Mouse (Mus musculus): ENCODE data around the gene Afmid.
"Not testable (repeated sequence)": the region's sequence is repeated elsewhere in the genome, so short reads cannot be mapped to it uniquely, and the experiment has no call there.

Afmid gene

DNA sequence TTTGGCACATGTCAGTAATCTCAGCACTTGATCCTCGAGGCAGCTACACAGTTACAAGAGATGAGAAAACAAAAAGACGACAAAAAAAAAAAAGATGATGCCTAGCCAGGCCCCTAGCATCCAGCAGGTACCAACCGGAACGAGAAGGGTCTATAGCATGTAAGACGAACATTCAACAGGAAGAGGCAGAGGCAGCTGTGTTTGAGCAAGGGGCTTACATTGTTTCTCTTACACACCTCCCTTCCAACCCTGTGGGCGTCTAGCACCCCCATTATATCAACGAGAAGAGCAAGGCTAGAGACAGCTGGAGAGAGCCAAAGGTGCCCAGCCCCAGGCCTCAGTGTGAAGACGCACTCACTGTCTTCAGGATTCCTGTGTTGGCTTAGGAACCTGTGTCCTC lies 1.2 kb downstream of the Afmid start:
- DNase-seq = no peak

GRCm38 (mm10) chr11:117827386-117827785 lies 1.7 kb downstream of the Afmid start:
- DNase-seq = no peak

GRCm38 (mm10) chr11:117828149-117828887 lies 2.6 kb downstream of the Afmid start:
- peak in 1 of 2 experiments; percentile 50 for DNase-seq

DNA sequence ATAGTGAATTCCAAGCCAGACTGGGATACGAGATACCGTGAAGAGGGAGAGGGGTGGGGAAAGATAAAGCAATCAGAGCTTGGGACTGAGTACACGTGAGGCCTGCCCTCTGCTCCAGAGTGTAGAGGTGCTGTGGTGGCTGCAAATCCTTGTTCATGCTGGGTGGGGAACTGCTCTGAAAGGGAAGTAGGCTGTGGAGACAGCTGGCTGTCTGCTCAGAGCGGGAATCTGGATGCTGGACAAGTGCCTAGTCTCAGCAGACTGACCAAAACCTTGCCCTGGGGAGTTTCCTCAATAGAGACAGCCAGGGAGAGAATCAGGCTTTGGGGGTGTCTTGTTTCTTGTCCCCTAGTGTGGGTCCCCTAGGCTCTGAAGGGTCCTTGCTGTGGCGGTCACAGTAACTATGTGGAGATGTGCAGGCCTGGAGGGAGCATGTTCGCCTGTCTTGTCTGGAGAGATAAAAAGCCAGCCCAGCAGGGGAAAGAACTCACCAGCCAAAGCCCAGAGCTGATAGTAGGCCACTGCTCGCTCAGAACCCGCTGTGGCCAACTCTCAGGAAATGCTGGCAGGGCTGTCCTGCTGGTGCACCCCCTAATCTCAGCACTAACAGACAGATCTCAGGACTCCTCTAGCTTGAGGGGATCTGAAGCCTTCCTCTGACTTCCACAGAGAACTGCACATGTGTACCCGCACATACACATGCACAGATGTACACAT lies 3.3 kb downstream of the Afmid start:
- DNase-seq = no peak

GRCm38 (mm10) chr11:117829671-117830215 lies 4.0 kb downstream of the Afmid start:
- DNase-seq = no peak

DNA sequence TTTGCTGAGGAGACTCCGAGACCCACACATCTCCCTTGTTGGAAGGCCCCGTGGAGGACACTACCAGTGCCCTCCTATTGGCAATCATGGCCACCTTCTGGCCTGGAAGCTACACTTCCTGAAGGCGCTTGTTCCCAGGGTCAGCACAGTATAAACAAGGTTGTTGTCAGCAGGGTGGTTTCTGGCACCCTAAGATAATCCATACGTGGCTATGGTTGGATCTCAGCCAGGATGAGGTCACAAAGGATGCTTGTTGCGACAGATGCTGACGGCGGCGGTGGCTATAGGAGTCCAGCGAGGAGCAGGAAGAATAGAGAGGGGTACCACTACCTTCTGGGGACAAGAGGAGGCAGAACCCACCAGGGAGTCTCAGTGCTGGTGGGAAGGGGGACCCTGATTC lies 4.7 kb downstream of the Afmid start:
- no peak for DNase-seq

- DNase-seq = peak; percentile 84 to 88
Observed at GRCm38 (mm10) chr11:117832086-117832969, 6.6 kb downstream of the Afmid start.

- not testable (repeated sequence) for DNase-seq
Observed at GRCm38 (mm10) chr11:117833509-117833908, 7.8 kb downstream of the Afmid start.

GRCm38 (mm10) chr11:117834086-117834485 lies 8.4 kb downstream of the Afmid start:
- no peak for DNase-seq

- DNase-seq = no peak
Observed at GRCm38 (mm10) chr11:117836306-117836705, 10.6 kb downstream of the Afmid start.

GRCm38 (mm10) chr11:117838572-117838971 lies 12.8 kb downstream of the Afmid start:
- DNase-seq = no peak

GRCm38 (mm10) chr11:117839021-117839420 lies 13.3 kb downstream of the Afmid start:
- DNase-seq = no peak

GRCm38 (mm10) chr11:117840910-117841309 lies 15.2 kb downstream of the Afmid start:
- DNase-seq = no peak

- no peak for DNase-seq
Observed at GRCm38 (mm10) chr11:117843434-117843833, 17.7 kb downstream of the Afmid start.

GRCm38 (mm10) chr11:117844997-117845396 lies 19.3 kb downstream of the Afmid start:
- DNase-seq = no peak

GRCm38 (mm10) chr11:117845651-117846050 lies 19.9 kb downstream of the Afmid start:
- no peak for DNase-seq

DNA sequence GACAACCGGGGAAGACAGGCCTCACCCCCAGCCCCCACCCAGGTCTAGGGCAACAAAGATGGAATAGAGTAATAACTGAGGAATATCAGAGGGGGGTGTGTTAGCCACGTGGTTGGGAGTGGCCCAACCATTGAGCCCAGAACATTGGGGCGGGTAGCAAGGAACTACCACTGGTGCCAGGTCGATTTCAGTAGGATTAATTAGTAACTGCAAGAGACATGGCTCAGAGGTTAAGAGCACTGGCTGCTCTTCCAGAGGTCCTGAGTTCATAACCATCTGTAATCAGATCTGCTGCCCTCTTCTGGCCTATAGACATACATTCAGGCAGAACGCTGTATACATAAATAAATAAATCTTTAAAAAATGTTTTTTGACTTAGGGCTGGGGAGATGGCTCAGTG lies 20.9 kb downstream of the Afmid start:
- no peak for DNase-seq

- DNase-seq = no peak
Observed at GRCm38 (mm10) chr11:117847593-117848215, 22.0 kb downstream of the Afmid start.

DNA sequence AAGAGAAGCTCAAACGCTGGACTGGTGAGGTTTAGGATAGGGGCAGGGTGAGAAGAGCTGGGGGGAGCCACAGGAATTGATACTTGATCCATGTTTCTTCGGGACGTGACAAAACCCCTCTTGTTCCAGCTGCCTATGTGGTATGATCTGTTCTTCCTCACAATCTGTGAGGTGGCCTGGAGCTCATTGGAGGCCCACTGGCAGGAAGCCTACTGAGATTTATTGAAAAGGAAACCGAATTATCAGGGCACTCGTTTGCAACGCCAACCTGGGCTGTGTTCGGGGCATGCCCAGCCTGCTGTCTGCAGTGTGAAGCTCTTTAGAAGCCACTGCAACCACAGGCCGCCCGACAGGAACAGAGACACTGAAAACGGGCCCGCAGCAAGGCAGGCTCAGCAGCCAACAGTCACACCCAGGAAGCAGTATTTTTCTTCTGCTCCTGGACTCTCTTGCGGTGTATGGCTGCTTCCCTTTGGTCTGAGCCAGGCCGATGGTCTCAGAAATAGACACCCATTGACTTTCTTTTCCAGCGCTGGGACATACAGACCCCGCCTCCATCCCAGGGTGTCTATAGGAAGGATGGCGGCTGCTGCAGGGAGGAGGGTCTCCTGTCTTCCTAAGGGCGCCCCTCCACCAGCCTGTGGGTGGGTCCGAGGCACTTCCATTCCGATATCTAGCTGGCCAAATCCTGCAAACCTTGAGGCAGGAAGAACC lies 22.7 kb downstream of the Afmid start:
- peak in 1 of 2 experiments; percentile 64 for DNase-seq

DNA sequence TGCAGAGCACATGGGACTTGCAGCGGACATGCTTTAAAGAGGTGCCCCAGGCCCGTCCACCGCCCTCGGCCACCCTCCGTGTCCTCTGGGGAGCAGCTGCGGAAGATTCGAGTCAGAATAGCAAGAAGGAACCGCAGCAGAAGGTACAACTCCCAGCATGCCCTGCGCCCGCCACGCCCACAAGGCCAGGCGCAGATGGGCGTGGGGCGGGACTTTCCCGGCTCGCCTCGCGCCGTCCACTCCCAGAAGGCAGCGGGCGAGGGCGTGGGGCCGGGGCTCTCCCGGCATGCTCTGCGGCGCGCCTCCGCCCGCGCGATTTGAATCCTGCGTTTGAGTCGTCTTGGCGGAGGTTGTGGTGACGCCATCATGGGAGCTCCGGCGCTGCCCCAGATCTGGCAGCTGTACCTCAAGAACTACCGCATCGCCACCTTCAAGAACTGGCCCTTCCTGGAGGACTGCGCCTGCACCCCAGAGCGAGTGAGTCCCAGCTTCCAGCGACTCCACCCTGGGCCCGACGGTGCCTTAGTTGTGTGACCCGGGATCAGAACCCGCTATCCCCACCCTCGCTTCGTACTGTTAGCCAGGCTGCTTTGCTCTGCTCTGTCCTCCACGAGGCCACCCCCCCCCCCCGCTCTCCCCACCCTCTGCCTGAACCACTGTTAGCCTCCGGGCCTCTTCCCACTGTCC lies 23.4 kb downstream of the Afmid start, which contains the start of gene Birc5:
Gene Birc5 (plus strand): TSS at position 267 of the 687 bp plus-strand sequence.
- peak; percentile 93 to 94 for DNase-seq

- no peak for DNase-seq
Observed at GRCm38 (mm10) chr11:117852875-117853274, 27.2 kb downstream of the Afmid start.
